Mouse (Mus musculus): ENCODE data around the gene Desi1.
"Not testable (repeated sequence)": the region's sequence is repeated elsewhere in the genome, so short reads cannot be mapped to it uniquely, and the experiment has no call there.

Gene Desi1

GRCm38 (mm10) chr15:82017461-82017860 lies 16.2 kb downstream of the Desi1 start:
- no peak for DNase-seq

- no peak for DNase-seq
Measured at GRCm38 (mm10) chr15:82016830-82017229, 16.8 kb downstream of the Desi1 start.

- DNase-seq: peak; percentile 99 to 100
Measured at GRCm38 (mm10) chr15:82016101-82016808, 17.4 kb downstream of the Desi1 start.

- DNase-seq: peak in 1 of 2 experiments; percentile 8
Measured at GRCm38 (mm10) chr15:82015392-82016100, 18.1 kb downstream of the Desi1 start.

- no peak for DNase-seq
Measured at GRCm38 (mm10) chr15:82014745-82015391, 18.8 kb downstream of the Desi1 start.

- no peak for DNase-seq
Measured at GRCm38 (mm10) chr15:82011947-82012346, 21.7 kb downstream of the Desi1 start.

GRCm38 (mm10) chr15:82004257-82004656 lies 29.4 kb downstream of the Desi1 start:
- no peak for DNase-seq

- no peak for DNase-seq
Measured at GRCm38 (mm10) chr15:81993992-81994391, 39.7 kb downstream of the Desi1 start.

GRCm38 (mm10) chr15:81990549-81990948 lies 43.1 kb downstream of the Desi1 start:
- DNase-seq: no peak

GRCm38 (mm10) chr15:81989371-81990062 lies 44.1 kb downstream of the Desi1 start:
- peak; percentile 79 to 82 for DNase-seq

GRCm38 (mm10) chr15:81987646-81988045 lies 46.0 kb downstream of the Desi1 start, which contains the start of gene Xrcc6:
Xrcc6 (plus strand) TSS chr15:81987835.
- no peak for DNase-seq

GRCm38 (mm10) chr15:81985267-81986161 lies 48.1 kb downstream of the Desi1 start:
- no peak for DNase-seq

- no peak for DNase-seq
Measured at GRCm38 (mm10) chr15:81982173-81982572, 51.5 kb downstream of the Desi1 start.

- no peak for DNase-seq
Measured at GRCm38 (mm10) chr15:81980321-81980720, 53.3 kb downstream of the Desi1 start, which contains the start of gene 1700029P11Rik. 1700029P11Rik (plus strand) TSS chr15:81980540.

- not testable (repeated sequence) for DNase-seq
Measured at GRCm38 (mm10) chr15:81975156-81975555, 58.5 kb downstream of the Desi1 start.

GRCm38 (mm10) chr15:81970498-81970897 lies 63.2 kb downstream of the Desi1 start:
- DNase-seq: not testable (repeated sequence)

- DNase-seq: not testable (repeated sequence)
Measured at GRCm38 (mm10) chr15:81969635-81970034, 64.0 kb downstream of the Desi1 start.

- DNase-seq: no peak
Measured at GRCm38 (mm10) chr15:81969173-81969572, 64.5 kb downstream of the Desi1 start.

GRCm38 (mm10) chr15:81968447-81968846 lies 65.2 kb downstream of the Desi1 start:
- DNase-seq: no peak

GRCm38 (mm10) chr15:81967821-81968220 lies 65.8 kb downstream of the Desi1 start:
- no peak for DNase-seq

- DNase-seq: no peak
Measured at GRCm38 (mm10) chr15:81966062-81966829, 67.4 kb downstream of the Desi1 start.

All from B cell, adult 2 months (primary cell).